Mouse (Mus musculus): ENCODE results near the gene Mpv17.

Mpv17 gene

GRCm38 (mm10) chr5:31105814-31106335 lies 48.2 kb downstream of the Mpv17 start, which contains the start of gene Dnajc5g:
Gene Dnajc5g (plus strand): TSS chr5:31106285.
- no peak for DNase-seq (ENCODE audit: low read depth, low spot score)

DNA sequence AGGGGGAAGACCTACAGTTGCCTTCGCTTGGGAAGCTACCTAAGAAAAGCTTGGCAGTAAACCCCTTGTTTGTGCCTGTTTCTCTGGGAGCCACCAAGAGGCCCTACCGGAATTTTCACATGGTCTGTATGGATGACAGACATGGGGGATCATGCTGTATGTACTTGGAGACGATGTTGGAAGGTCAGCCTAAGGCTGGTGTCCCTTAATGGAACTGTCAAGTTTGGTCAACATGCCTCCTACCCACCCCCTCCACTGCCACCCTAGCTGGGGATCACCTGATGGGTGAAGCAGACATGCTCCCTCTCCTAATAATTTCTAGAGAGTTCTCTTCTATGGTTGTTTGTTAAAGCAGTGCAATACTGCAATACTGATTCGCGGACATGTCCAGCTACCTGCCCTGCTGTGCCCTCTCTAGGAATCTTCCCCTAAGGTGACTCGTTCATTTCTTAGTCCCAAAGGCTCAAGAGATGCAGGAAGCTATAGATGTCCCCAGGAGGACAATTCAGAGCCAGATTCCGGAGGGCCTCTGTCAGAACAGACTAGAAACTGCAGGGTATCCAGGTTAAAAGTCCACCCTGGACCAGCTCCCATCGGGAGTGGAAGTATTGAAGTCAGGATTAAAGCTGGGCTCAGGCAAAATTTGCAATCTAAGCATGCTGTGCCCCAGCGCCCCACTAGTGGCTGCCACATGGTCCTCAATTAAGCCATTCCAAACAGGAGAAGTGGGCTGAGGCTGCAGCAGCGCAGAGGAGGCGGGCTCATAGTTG lies 58.2 kb downstream of the Mpv17 start:
- no peak for DNase-seq (ENCODE audit: low read depth, low spot score)

DNA sequence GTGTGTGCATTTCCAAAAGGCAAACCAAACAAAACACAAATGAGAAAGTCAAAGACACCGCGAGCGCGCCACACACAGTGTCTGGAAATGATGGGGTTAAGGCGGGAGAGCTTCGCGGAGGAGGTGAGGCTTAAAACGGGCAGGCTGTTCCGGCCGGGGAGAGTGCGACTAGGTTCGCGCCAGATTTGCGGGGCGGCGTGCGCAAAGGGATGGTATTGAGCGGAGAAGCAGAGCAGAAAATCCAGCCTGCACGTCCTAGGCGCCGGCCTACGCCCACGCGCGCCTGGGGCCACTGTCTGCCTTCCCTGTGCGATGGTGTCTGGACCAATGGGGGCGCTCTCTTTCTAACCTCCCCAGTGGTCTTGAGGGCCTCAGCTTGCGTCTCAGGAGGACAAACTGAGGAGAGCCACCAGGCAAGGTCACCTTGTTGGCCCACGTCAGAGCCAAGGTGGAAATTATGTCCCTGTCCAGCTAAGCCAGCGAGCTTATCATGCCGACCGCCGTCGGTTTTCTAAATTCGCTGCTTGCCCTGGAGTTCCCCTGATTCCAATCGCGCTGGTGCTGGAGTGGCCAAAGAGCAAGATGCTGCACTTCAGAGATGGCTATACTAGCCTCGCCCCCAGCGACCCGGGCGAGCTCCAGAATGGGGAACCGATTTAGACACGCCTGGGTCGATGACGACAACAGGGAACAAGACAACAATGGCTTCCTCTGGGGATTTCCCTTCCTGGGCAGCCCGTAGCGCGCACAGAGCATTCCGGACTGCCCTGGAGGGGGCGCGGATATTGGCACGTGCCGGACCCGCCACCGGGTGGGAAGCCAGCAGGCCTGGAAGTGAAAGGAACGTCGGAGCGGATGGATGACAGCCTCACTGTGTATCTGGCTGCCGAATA lies 59.0 kb downstream of the Mpv17 start:
- DNase-seq (ENCODE audit: low read depth, low spot score), result no peak

DNA sequence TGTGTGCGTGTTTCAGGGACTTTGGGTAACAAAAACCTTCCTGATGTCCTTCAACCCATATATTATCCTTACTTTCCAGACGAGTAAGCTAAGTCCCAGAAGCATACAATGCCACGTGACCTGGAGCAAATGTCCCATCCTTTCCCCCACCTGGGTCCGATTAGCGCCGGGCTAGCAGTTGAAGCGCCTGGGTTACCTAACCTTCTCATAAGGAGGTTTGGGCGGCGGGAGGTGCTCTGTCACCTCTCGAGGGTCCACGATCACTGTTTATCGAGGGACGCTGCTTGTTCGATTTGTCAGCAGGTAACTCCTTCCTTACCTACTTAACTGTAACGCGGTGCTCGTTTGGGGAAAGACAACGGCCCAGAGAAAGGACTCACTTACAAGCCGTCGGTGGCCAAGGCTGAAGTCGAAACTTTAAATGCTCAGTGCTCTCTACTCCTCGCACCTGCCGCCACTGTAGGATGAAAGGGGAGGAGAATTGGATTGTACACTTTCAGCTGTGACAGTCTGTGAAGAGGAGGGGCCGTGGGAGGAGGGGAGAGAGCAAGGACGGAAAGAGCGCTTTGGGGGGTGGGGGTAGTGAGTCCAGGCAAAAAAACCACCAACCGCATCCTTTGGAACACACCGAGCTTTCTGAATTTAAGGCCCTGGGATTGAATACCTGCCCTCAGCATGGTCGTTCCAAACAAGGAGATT lies 59.8 kb downstream of the Mpv17 start:
- no peak for DNase-seq (ENCODE audit: low read depth, low spot score)

DNA sequence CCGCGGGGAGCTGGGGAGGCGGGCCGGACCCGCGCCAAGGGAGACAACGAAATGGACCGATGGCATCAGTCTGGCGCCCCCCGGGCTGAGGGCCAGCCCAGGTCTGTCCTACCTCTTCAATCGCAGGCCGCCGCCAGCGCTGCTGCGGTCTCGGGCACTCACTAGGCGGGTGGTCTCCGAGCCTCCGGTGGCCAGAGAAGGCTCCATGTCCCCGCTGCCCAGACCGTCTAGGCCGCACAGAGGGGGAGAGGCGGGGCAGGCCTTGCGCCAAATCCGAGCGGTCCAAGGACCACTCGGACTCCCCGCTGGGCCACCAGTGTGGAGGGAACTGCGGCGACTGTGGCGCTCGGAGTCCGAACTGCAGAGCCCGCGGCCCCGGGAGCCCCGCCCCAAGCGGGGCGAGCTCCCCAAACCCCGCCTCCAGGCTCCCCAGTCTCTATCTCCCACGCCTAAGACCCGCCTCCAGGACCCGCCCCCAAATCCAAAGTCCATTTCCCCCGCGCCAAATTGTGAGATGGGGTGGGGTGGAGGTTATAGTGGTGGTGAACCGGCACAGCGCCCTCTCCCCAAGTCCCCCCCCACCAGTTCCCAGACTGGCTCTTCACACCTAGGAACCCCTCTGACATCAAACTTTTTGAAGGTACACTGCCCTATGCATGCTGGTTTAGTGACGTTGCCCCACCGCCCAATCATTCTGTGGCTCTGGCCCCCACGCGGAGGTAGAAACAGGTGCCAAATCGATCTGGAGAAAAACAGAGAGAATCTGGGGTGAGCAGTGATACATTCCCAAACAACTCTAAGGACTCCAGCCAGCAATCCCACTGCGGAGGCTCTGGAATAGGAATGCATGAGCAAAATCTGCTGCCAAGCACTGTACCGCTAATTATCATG lies 60.7 kb downstream of the Mpv17 start:
- no peak for DNase-seq (ENCODE audit: low read depth, low spot score)

GRCm38 (mm10) chr5:31092231-31092975 lies 61.6 kb downstream of the Mpv17 start:
- no peak for DNase-seq (ENCODE audit: low read depth, low spot score)

All from brain, embryonic 18.5 days (tissue).